Mouse (Mus musculus) lung, postnatal 10 days (tissue): ENCODE data around the gene Slc25a33.
"Not testable (repeated sequence)": the region's sequence is repeated elsewhere in the genome, so short reads cannot be mapped to it uniquely, and the experiment has no call there.

Experiments
- DNase-seq: peaks from one replicate; pipeline ENCODE4 v3.0.0; 2021

The Slc25a33 gene

DNA sequence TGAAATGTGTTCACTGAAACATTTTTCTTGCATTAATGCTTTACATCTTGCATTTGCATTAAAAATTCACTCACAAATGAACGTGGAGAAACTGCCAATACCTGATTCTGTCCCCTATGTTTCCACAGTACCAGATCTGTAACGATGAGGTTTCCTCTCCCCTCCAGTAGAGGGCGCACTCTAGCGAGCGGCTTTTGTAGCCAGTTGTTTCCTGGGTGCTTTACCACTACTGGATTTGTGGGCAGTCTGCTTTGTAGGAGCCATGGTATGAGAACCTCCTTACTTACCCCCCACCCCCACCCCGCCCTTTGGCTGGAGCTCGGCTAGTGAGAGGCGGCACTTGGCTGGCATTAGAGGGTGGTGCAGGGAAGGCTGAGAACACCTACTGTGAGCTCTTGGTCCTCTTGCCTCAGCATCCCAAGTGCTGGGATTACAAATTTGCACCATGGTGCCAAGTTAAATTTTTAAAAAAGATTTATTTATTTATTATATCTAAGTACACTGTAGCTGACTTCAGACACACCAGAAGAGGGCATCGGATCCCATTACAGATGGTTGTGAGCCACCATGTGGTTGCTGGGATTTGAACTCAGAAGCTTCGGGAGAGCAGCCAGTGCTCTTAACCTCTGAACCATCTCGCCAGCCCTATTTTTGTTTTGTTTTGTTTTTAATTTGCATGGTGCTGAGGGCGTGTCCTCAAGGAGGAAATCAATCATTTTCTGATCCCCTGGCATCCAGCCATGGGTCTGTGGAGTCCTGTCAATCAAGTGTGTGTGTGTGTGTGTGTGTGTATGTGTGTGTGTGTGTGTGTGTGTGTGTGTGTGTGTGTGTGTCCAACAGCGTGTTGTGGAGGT, 19.3 kb upstream of the Slc25a33 start:
- DNase-seq = peak; percentile 65

DNA sequence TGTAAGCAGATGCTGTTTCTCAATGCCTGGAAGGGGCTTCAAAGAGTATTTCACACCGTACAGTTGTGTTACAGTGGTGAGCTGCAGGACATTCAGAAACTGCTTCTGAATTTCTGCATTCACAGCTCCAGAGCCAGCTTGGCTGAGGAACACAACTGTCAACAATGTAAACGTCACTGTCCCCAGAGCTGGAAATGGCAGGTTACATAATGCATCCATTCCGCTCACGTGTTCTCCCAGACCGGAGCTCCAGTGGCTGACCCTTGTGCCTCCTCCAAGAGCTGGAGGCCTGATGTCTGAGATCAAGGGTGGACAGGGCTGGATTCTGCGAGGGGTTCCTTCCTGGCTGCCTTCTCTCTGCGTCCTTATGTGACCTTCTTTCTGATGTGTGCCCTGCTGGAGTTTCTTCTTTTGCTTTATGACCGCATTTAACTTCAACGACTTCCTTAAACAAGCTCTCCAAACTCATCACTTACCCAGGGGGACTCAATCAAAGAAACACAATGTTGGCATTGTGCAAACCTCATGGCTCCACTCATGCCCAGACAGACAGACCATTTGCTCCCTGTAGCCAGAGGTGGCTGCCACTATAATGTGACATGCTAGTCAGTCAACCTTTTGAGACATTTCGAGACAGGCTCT, 18.2 kb upstream of the Slc25a33 start:
- DNase-seq = peak; percentile 82

DNA sequence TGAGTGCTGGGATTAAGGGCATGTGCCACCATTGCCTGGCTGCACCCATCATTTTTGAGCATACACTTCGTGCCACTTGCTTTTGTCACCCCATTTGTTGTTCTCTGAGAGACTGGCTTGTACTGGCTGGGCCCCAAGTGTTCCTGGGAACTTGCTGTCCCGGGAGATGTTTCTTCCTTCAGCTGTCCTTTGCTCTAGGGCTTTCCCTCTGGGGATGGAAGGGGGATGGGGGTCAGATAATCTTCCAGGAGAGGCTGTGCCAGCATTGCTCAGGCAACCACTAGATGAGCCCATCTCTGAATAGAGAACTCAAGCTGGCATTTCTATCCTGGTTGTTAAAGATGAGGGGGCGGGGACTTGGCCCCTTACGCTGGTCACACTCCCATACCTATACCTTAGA, 17.4 kb upstream of the Slc25a33 start:
- DNase-seq = peak; percentile 50

DNA sequence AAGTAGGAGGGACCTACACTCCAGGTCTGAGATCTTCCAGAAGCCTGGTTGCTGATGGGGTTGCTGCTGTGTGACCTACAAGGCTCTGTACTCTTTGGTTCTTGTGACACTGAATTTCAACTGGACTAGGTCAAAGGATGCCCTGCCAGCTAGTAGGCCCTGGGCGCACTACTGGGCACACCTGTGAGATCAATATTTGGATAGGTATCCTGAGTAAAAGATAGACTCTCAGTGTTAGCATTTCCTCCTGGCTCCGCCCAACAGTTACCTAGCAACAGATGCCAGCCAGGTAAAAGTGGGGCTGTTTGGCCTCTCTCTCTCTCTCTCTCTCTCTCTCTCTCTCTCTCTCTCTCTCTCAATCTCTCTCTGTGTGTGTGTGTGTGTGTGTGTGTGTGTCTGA, 16.9 kb upstream of the Slc25a33 start:
- DNase-seq = no peak

DNA sequence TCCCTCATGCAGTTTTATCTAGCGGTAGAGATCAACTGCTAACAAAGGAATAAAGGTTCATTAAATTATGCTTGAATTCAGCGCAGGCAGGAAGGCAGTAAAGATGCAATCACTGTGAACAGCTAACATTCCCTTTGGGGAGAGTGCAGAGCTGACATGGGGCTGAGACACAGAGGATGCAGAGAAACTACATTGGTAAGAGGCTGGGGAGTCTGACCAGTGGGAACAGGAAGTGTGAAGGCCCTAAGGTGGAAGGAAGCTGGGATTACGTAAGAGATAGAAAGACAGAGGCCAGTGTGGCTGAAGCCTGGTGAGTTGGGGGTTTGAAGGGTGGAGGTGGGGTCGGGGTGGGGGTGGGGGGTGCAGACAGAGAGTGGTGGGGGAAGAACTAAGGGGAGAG, 16.5 kb upstream of the Slc25a33 start:
- DNase-seq = no peak

DNA sequence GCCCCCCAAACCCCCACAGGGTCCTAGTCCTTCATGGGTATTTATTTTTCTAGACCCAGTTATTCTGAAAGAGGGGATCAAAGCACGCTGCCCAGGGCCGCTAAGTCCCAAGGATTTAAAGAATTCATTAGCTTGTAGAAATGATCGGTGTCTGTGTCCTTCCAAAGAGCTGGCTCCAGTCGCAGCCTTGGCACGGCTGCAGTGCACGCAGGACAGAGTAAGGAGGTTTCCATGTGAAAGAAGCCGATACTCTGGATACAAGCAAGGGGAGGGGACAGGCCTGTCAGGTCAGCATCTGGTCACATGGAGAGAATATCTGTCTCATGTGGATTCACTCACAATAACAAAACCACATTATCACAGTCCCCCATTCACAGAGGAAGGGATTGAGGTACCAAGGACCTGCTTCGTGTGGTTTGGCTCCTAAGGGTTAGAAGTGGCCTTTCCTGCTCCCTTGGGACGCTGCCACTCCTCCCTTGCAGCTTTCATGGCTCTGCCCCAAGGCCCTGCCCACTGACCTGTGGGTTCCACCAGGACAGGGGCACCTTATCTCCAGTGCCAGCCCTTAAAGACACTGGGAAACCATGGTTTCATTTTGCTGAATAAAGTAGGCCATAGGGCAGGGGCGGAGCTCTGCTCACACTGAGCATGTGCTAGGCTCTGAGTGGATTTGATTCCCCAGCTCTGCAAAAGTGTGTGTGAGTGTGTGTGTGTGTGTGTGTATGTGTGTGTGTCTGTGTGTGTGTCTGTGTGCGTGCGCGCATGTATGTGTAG, 15.5 kb upstream of the Slc25a33 start:
- peak; percentile 69 for DNase-seq

DNA sequence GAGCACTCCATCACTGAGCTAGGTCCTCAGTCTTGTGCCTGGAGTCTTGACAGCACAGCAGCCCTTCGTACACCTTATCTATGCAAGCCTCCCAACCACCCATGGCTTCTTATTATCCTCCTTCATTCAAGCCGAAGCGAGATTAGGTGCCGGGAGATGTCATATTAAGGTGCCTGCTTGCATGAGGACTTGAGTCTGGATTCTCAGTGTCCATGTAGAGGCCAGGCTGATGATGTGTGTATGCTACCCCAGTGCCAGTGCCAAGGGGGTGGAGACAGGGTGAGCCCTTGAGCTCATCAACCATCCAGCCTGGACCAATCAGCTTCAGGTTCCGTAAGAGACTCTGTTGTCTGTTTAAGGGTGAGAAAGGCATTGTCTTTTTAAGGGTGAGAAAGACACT, 10.8 kb upstream of the Slc25a33 start:
- no peak for DNase-seq

DNA sequence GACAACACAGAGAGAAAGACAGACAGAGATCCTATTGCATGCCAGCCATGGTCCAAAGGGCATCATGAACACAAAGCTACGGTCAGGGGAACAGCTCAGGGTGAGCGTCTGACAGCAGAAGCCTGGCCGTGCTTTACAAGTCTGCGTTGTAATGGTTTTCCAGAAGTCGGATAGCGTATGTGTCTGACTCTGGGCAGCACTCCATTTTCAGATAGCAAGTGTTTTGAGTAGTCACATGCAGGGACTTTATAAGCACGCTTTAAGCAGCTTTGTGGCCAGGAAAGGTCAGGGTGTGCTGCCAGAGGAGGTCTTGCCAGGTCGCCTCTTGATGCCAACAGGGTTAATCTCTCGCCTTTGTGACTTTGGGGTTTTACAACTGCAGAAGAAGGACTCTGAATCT, 10.3 kb upstream of the Slc25a33 start:
- no peak for DNase-seq

DNA sequence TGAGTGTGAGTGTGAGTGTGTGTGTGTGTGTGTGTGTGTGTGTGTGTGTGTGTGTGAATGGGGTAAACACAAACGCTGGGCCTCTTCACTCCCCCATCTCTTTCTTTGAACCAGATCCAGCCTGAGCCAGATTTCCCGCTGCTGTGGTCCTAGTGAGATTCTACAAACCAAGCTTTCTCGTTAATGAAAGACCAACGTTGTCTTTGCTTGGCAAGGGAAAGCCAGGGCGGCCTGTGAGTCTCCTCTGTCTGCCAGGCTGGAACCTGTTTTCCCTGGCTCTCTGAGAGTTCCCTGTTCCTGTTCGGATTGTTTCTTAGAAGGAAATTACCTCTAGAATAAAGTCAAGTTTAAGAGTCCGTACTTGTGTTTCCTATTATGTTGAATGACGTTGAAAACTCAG, 8.9 kb upstream of the Slc25a33 start:
- no peak for DNase-seq

DNA sequence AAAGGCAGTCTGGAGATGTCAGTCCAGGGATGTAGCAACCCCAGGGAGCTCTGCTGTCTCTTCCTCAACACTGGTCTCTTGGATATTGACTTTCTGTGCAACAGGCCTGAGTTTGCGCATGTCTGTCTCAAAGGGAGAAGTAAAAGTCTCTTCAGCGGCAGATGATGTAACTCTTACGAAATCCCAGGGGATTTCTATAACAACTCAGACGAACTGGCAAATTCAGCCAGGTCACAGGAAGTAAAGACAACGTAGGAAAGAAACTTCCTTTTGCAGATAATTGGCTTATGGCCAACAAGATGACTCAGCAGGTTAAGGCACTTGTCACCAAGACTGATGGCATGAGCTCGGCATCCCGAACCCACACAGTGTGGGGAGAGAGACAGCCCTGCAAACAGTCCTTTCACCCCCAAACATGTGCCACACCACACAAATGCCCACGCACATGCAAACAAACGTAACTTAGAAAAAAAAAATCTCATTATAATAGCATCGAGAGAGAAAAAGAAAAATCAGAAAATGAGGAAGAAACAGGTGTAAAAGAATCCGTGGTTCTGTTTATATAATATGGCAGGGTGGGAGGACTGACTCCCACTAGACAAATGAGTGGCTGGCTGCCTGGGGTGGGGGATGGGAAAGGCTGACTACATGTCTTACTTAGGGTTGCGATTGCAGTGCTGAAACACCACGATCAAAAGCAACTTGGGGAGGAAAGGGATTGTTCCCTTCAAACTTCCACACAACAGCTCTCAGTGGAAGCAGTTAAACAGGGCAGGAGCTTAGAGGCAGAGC, 6.7 kb upstream of the Slc25a33 start:
- peak; percentile 74 for DNase-seq

DNA sequence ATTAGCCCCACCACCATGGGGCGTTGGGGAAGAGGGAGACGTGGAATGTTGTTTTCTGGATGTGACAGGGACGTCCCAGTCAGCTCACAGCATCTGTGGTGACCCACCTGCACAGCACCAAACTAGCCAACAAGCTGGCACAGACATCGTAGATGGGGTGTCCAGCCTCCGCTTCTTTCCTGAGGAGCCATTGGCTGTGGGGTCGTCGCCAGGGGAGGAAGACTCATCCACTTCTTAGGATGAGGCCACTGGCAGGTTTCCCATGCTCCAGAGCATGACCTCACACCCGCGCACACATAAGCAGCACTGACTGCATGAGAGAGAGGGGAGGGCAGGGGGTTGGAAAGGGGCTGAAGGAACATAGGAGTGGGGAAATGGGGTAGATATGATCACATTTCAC, 5.9 kb upstream of the Slc25a33 start:
- no peak for DNase-seq

DNA sequence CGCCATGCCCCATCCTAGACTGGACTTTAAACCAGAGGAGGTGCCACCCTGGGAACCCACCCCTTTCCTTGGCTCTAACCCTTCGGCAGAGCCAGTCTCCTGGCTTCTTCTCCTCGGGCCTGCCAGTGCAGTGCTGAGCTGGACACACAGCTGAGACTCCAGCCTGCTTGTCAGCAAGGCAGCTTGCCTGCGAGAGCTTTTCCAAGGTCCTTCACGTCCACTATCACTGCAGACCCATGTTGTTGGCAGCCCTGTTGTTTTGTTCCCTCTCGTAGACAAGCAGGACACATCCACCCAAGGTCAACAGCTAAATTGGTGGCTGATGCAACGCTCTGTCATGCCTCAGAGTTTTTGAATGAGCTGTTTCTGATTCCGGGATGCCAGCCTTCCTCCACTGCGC, 3.0 kb upstream of the Slc25a33 start:
- no peak for DNase-seq

DNA sequence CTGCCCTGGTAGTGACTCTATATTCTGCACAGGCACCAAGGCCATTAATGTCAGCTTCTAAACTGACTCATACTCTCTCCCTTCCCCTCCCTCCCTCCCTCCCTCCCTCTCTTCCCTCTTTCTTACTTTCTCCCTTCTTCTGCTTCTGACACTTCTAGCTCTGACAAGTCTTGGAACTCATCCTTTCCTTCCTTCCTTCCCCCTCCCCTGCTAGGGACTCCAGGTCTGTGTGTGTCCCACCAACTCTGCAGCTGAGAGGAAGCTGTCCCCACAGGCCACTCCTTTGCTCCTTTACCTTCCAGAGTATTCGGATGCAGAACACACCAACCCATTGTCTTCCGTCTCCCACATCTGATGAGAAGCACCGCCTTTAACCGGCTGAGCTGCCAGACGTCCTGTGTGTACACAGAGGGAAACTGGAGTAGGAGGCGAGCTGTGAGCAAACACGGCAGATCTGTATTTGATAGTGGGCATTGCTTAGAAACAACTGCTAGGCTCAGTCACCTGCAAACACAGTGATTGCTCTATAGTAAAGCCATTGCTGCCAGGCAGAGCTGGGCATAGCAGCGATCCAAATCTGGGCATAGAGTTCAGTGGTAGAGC, 1.8 kb upstream of the Slc25a33 start:
- DNase-seq = no peak

DNA sequence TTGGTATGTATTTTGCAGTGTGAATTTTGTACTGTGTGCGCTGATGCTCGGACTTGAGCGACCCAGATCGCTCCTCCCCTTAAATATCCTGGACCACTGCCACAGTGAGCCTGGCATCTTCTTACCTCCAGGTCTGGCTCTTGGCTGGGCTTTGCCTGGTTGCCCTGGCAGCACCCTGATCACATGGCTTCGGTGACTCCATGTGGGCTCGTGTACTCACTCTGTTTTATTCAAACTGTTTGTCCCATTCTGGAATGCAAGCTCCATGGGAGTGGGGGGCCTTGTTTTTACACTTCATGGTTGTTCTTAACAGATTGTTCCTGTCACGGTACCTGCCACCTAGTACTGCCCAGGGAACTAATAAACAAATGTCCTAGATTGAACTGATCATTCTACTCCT, 1.3 kb upstream of the Slc25a33 start:
- DNase-seq = no peak

DNA sequence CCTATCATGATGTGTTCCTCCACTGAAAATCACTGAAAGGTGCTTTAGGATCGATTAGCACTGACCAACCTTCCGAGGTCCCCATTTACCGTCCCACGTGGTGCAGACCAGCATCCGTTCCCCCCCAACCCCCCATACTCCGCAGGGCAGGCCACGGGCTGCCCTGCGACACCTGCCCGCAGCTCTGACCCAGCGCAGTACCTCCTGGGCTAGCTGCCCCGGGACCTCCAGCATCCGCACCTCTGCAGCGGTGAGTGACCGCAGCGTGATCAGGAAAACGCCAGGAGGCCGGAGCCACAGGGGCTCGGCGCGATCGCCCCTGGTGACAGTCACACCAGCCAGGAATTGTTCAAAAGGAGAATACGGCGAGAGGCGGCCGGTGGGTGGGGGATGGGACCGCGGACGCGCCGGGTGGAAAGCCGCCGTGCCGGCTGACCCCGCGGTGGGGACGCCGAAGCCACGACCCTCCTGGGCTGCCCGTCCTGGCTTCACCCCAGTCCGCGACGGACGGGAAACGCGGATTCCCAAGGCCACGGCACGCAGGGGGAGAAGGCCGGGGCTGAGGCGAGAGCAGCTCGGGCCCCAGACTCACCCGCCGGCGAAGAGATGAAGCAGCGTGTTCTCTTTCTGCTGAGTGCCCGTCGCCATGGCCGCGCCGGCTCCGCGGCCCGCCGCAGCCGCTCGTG, 526 bp downstream of the Slc25a33 start:
- no peak for DNase-seq

DNA sequence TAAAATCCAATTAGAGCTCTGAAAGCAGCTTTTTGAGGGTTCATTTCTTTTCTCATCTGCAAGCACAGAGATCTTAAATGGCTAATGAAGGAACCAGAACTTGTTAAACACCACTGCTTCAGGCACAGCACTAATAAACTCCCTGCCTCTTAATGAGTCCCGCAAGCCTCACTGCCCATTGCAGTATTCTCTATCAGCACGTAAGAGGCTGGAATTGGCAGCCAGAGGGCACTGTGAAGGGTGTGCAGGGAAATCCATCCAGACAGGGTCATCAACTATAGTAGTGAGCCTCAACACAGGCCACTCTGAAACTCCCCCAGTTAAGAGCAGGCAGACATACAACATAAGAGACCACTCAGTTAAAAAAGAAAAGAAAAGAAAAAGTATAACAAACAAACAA, 1.7 kb downstream of the Slc25a33 start:
- DNase-seq = no peak

DNA sequence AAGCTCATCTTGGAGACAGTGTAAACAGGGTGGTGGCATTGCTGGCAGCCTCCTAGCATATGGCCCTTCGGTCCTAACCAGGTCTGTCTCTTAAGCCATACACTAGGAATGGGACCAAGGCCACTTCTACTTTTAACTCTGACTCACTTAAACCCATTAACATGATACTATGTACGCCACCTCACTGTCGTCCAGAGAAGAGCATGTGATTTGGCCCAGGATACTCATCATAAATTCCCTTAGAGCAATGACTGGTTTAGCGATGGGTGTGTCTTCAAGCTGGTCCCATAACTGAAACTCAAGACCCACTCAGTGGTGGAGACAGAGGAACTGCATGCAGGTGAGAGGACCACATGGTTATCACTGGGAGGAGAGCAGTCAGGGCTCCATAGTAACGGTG, 8.9 kb downstream of the Slc25a33 start:
- no peak for DNase-seq

DNA sequence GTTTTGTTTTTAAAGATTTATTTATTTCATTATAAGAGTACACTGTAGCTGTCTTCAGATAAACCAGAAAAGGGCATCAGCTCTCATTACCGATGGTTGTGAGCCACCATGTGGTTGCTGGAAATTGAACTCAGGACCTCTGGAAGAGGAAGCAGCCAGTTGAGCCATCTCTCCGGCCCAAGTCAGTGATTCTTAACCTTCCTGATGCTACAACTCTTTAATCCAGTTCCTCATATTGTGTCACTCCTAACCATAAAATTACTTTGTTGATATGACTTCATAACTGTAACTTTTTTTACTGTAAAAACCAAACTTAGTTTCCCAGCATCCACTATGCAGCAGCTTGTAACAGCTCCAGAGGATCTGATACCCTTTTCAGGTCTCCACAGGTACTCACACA, 10.7 kb downstream of the Slc25a33 start:
- no peak for DNase-seq

DNA sequence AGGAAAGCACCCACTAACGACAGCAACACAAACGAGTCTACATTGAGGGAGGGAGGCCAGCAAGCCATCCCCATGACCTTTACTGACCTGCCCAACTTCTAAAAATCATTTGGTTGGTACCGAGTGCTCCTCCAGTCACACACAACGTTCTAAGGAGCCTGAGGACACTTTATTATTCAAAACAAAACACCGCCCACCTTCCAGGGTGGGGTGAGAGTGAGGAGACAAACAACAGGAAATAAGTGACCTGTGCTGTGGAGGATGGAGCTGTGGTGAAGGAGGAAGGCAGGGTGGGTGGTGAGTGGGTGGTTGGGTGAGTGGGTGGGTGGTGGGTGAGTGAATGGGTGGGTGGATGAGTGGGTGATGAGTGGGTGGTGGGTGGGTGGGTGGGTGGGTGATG, 14.6 kb downstream of the Slc25a33 start:
- DNase-seq = no peak

DNA sequence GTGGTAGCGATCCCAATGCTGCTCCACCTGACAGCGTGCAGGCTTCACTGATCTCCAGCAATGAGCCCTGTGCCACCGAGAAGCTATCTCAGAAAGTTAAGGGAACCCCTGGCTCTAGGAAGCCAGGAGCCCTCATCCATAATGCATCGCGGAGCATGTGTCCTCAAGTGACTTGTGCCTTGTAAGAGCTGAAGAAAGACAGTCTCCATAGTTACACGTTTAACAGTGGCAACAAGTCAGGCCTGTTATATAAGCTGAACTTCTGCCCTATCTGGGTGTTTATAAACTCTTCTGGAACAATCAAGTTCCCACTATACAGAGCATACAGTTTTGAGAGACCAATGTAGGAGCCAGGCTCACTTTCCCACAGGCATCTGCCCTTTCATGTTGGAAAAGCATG, 15.7 kb downstream of the Slc25a33 start:
- DNase-seq = peak; percentile 62

DNA sequence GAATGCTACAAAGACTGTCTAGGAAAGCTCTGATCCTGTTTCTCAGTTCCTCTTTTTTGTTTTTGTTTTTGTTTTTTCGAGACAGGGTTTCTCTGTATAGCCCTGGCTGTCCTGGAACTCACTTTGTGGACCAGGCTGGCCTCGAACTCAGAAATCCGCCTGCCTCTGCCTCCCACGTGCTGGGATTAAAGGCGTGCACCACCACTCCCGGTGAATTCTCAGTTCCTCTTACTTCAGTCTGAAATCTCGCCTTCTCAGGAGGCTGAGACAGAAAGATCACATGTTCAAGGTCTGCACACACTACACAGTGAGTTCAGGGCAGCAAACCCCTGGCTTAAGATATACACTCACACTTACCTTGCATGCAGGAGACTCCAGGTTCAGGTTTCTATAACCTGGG, 17.5 kb downstream of the Slc25a33 start:
- not testable (repeated sequence) for DNase-seq

DNA sequence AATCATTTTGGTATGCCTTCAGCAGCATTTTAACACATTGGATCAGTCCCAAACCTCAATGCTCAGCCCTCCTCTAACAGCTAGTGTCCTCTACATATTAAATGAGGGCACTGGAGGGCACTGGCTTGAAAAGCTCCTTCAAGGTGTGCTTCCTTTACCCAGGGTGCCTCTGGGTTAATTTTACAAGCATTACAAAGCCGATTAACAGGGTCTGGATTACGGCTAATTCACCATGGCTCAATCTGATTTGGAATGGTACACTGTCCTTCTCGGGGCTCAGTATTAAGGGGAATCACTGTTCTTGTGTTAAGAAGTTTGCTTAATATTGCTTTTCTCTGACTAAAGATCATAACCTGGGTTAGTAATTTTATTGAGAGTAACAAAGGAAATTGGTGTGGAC, 21.2 kb downstream of the Slc25a33 start:
- DNase-seq = no peak
